Mouse (Mus musculus): ENCODE measurements at regions not wholly inside any gene's neighbourhood (a gene's known extent, or its start where the extent isn't known, plus 50 kb on each side); places are given as distances from the start of the nearest gene placed in this dataset.

GRCm38 (mm10) chr3:38577890-38578628 lies 93.4 kb upstream of the Ankrd50 start:
- WGBS, result 56% methylated on average over 5 of the region's 5 CpGs
- H3K27me3 ChIP-seq (replicated peaks; ENCODE audit: control insufficient read depth, insufficient read depth, low read length), result no peaks in the 10 kb centered on the region
- no peak overlapping the region for H3K27ac ChIP-seq (ENCODE audit: low read depth, low read length)
- H3K4me1 ChIP-seq (ENCODE audit: control insufficient read depth, insufficient read depth, low read depth, low read length), result no peaks in the 10 kb centered on the region
- H3K9ac ChIP-seq (ENCODE audit: low read depth, low read length), result no peak overlapping the region
- no peak overlapping the region for H3K4me3 ChIP-seq (ENCODE audit: low read length)
- H3K4me2 ChIP-seq (ENCODE audit: low read length), result no peak overlapping the region
- H3K9me3 ChIP-seq (ENCODE audit: control insufficient read depth, low read length), result no peaks in the 10 kb centered on the region
- no peaks in the 10 kb centered on the region for H3K36me3 ChIP-seq (ENCODE audit: control insufficient read depth, insufficient read depth, low read length)
- no peak for ATAC-seq

- H3K27ac ChIP-seq (ENCODE audit: low read depth, low read length), result no peak overlapping the region
- H3K27me3 ChIP-seq (replicated peaks; ENCODE audit: control insufficient read depth, insufficient read depth, low read length), result no peaks in the 10 kb centered on the region
Measured at GRCm38 (mm10) chr3:38573594-38573993, 89.0 kb upstream of the Ankrd50 start.

GRCm38 (mm10) chr3:38572159-38572558 lies 87.5 kb upstream of the Ankrd50 start:
- Histone ChIP-seq H3K4me2 (ENCODE audit: low read length) (no peak overlapping the region), H3K4me1 (ENCODE audit: control insufficient read depth, insufficient read depth, low read depth, low read length) (peaks cover 5% of the 10 kb centered on the region), H3K9ac (ENCODE audit: low read depth, low read length) (no peak overlapping the region), H3K27ac (ENCODE audit: low read depth, low read length) (no peak overlapping the region), H3K27me3 (replicated peaks; ENCODE audit: control insufficient read depth, insufficient read depth, low read length) (no peaks in the 10 kb centered on the region), H3K4me3 (ENCODE audit: low read length) (no peak overlapping the region), H3K9me3 (ENCODE audit: control insufficient read depth, low read length) (no peaks in the 10 kb centered on the region), H3K36me3 (ENCODE audit: control insufficient read depth, insufficient read depth, low read length) (no peaks in the 10 kb centered on the region)
- ATAC-seq, result no peak
- 64% methylated on average over 3 of the region's 3 CpGs for WGBS

More at GRCm38 (mm10) chr3:38573594-38573993, 89.0 kb upstream of the Ankrd50 start:
- no peak for ATAC-seq
- no peak overlapping the region for H3K4me3 ChIP-seq (ENCODE audit: low read length)
- 91% methylated on average over 5 of the region's 5 CpGs for WGBS
- no peak overlapping the region for H3K9ac ChIP-seq (ENCODE audit: low read depth, low read length)
- peaks cover 2% of the 10 kb centered on the region; the same call in 1 of the 2 replicates for H3K4me1 ChIP-seq (ENCODE audit: control insufficient read depth, insufficient read depth, low read depth, low read length)
- no peaks in the 10 kb centered on the region for H3K9me3 ChIP-seq (ENCODE audit: control insufficient read depth, low read length)
- H3K4me2 ChIP-seq (ENCODE audit: low read length), result no peak overlapping the region
- no peaks in the 10 kb centered on the region for H3K36me3 ChIP-seq (ENCODE audit: control insufficient read depth, insufficient read depth, low read length)

- H3K4me1 ChIP-seq (ENCODE audit: control insufficient read depth, insufficient read depth, low read depth, low read length), result peaks cover 5% of the 10 kb centered on the region
- H3K4me2 ChIP-seq (ENCODE audit: low read length), result no peak overlapping the region
- no peak overlapping the region for H3K9ac ChIP-seq (ENCODE audit: low read depth, low read length)
- ATAC-seq, result no peak
- H3K9me3 ChIP-seq (ENCODE audit: control insufficient read depth, low read length), result no peaks in the 10 kb centered on the region
- no peaks in the 10 kb centered on the region for H3K36me3 ChIP-seq (ENCODE audit: control insufficient read depth, insufficient read depth, low read length)
- H3K4me3 ChIP-seq (ENCODE audit: low read length), result no peak overlapping the region
- H3K27me3 ChIP-seq (replicated peaks; ENCODE audit: control insufficient read depth, insufficient read depth, low read length), result no peaks in the 10 kb centered on the region
- 85% methylated on average over 4 of the region's 4 CpGs for WGBS
- no peak overlapping the region for H3K27ac ChIP-seq (ENCODE audit: low read depth, low read length)
Measured at GRCm38 (mm10) chr3:38571224-38571623, 86.6 kb upstream of the Ankrd50 start.

GRCm38 (mm10) chr3:38569001-38569400 lies 84.4 kb upstream of the Ankrd50 start:
- H3K27me3 ChIP-seq (replicated peaks; ENCODE audit: control insufficient read depth, insufficient read depth, low read length), result no peaks in the 10 kb centered on the region
- no peak for ATAC-seq
- no peak overlapping the region for H3K27ac ChIP-seq (ENCODE audit: low read depth, low read length)
- no peak overlapping the region for H3K4me2 ChIP-seq (ENCODE audit: low read length)
- no peaks in the 10 kb centered on the region for H3K36me3 ChIP-seq (ENCODE audit: control insufficient read depth, insufficient read depth, low read length)
- WGBS, result 49% methylated on average over 6 of the region's 6 CpGs
- H3K4me1 ChIP-seq (ENCODE audit: control insufficient read depth, insufficient read depth, low read depth, low read length), result peaks cover 5% of the 10 kb centered on the region
- no peak overlapping the region for H3K4me3 ChIP-seq (ENCODE audit: low read length)
- no peaks in the 10 kb centered on the region for H3K9me3 ChIP-seq (ENCODE audit: control insufficient read depth, low read length)
- H3K9ac ChIP-seq (ENCODE audit: low read depth, low read length), result no peak overlapping the region

GRCm38 (mm10) chr3:38568596-38568975 lies 83.9 kb upstream of the Ankrd50 start:
- Histone ChIP-seq H3K4me2 (ENCODE audit: low read length) (no peak overlapping the region), H3K27me3 (replicated peaks; ENCODE audit: control insufficient read depth, insufficient read depth, low read length) (no peaks in the 10 kb centered on the region), H3K9me3 (ENCODE audit: control insufficient read depth, low read length) (no peaks in the 10 kb centered on the region), H3K4me3 (ENCODE audit: low read length) (no peak overlapping the region), H3K36me3 (ENCODE audit: control insufficient read depth, insufficient read depth, low read length) (no peaks in the 10 kb centered on the region), H3K9ac (ENCODE audit: low read depth, low read length) (no peak overlapping the region), H3K27ac (ENCODE audit: low read depth, low read length) (no peak overlapping the region), H3K4me1 (ENCODE audit: control insufficient read depth, insufficient read depth, low read depth, low read length) (peaks cover 5% of the 10 kb centered on the region)
- ATAC-seq, result peak; percentile 46; the same call in 1 of the 2 replicates
- 8% methylated on average over 2 of the region's 2 CpGs for WGBS

GRCm38 (mm10) chr3:38567946-38568595 lies 83.4 kb upstream of the Ankrd50 start:
- Histone ChIP-seq H3K27ac (ENCODE audit: low read depth, low read length) (no peak overlapping the region), H3K27me3 (replicated peaks; ENCODE audit: control insufficient read depth, insufficient read depth, low read length) (no peaks in the 10 kb centered on the region), H3K36me3 (ENCODE audit: control insufficient read depth, insufficient read depth, low read length) (no peaks in the 10 kb centered on the region), H3K4me3 (ENCODE audit: low read length) (no peak overlapping the region), H3K4me2 (ENCODE audit: low read length) (no peak overlapping the region), H3K9ac (ENCODE audit: low read depth, low read length) (no peak overlapping the region), H3K4me1 (ENCODE audit: control insufficient read depth, insufficient read depth, low read depth, low read length) (peaks cover 5% of the 10 kb centered on the region), H3K9me3 (ENCODE audit: control insufficient read depth, low read length) (no peaks in the 10 kb centered on the region)
- ATAC-seq, result peak; percentile 70
- 20% methylated on average over 8 of the region's 8 CpGs for WGBS

GRCm38 (mm10) chr3:38566576-38566975 lies 81.9 kb upstream of the Ankrd50 start:
- no peak overlapping the region for H3K27ac ChIP-seq (ENCODE audit: low read depth, low read length)
- no peak for ATAC-seq
- WGBS, result 91% methylated on average over 2 of the region's 2 CpGs
- H3K4me1 ChIP-seq (ENCODE audit: control insufficient read depth, insufficient read depth, low read depth, low read length), result peaks cover 5% of the 10 kb centered on the region
- H3K9ac ChIP-seq (ENCODE audit: low read depth, low read length), result no peak overlapping the region
- H3K9me3 ChIP-seq (ENCODE audit: control insufficient read depth, low read length), result no peaks in the 10 kb centered on the region
- H3K36me3 ChIP-seq (ENCODE audit: control insufficient read depth, insufficient read depth, low read length), result no peaks in the 10 kb centered on the region
- H3K27me3 ChIP-seq (replicated peaks; ENCODE audit: control insufficient read depth, insufficient read depth, low read length), result no peaks in the 10 kb centered on the region
- no peak overlapping the region for H3K4me2 ChIP-seq (ENCODE audit: low read length)
- H3K4me3 ChIP-seq (ENCODE audit: low read length), result no peak overlapping the region

- H3K4me3 ChIP-seq (ENCODE audit: low read length), result no peak overlapping the region
- H3K9ac ChIP-seq (ENCODE audit: low read depth, low read length), result no peak overlapping the region
- 18% methylated on average over 2 of the region's 2 CpGs for WGBS
- no peak overlapping the region for H3K27ac ChIP-seq (ENCODE audit: low read depth, low read length)
- H3K27me3 ChIP-seq (replicated peaks; ENCODE audit: control insufficient read depth, insufficient read depth, low read length), result no peaks in the 10 kb centered on the region
- peaks cover 5% of the 10 kb centered on the region for H3K4me1 ChIP-seq (ENCODE audit: control insufficient read depth, insufficient read depth, low read depth, low read length)
- ATAC-seq, result no peak
- no peak overlapping the region for H3K4me2 ChIP-seq (ENCODE audit: low read length)
- no peaks in the 10 kb centered on the region for H3K9me3 ChIP-seq (ENCODE audit: control insufficient read depth, low read length)
- H3K36me3 ChIP-seq (ENCODE audit: control insufficient read depth, insufficient read depth, low read length), result no peaks in the 10 kb centered on the region
Measured at GRCm38 (mm10) chr3:38564844-38565243, 80.2 kb upstream of the Ankrd50 start.
